Mouse (Mus musculus): Measurements from ENCODE around the gene Spred2. TPM values are rescaled to one million over a fixed set of nuclear protein-coding genes. Genes with fewer than 3 reads are reported as not detected.

The Spred2 gene
- total RNA-seq, 4 experiments from 2014 or later = 79.4 to 96.5 (median 88.6) TPM

GRCm38 (mm10) chr11:19925149-19925975 is 1.2 kb downstream of the Spred2 start:
- peak; percentile 70 for DNase-seq (ENCODE audit: low spot score in 2 of 2)

- peak in 1 of 2 experiments; percentile 57 for DNase-seq (ENCODE audit: low spot score in 2 of 2)
These were observed 2.0 kb downstream of the Spred2 start for GRCm38 (mm10) chr11:19925976-19926842.

- no peak for DNase-seq (ENCODE audit: low spot score in 2 of 2)
These were observed 2.6 kb downstream of the Spred2 start for GRCm38 (mm10) chr11:19926843-19927120.

- DNase-seq (ENCODE audit: low spot score in 2 of 2) = no peak
These were observed 4.5 kb downstream of the Spred2 start for GRCm38 (mm10) chr11:19928633-19929032.

GRCm38 (mm10) chr11:19929087-19929865 is 5.1 kb downstream of the Spred2 start:
- DNase-seq (ENCODE audit: low spot score in 2 of 2) = no peak

DNA sequence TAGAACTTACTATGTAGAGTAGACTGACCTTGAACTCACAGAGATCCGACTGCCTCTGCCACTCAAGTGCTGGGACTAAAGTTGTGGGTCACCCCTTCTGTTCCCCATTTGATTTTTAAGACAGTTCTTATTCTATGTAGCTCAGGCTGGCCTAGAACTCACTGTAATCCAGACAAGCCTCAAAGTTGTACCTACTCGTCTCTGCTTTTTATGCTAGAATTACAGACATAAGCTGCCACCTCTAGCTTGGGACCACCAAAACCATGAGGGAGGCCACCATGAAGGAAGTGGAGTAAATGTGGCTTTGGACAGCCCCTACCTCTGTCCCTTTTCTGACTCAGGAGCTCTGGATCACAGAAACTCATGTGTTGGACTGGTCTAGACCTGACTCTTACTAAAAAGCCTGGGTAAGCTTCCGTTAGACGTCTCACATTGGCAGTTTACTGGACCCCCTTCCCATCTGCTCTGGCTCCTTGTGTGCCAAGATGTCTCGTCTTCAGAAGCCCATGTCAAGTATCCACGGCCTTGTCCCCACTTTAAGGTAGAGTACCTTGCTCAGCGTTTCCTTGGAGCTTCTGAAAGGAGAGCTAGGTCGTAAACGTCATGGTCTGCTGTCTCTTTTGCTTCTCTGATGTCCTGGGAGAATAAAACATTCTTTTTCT is 7.5 kb downstream of the Spred2 start:
- DNase-seq (ENCODE audit: low spot score in 2 of 2) = no peak

- DNase-seq (ENCODE audit: low spot score in 2 of 2) = no peak
These were observed 8.9 kb downstream of the Spred2 start for GRCm38 (mm10) chr11:19932983-19933511.

- DNase-seq (ENCODE audit: low spot score in 2 of 2) = no peak
These were observed 11.6 kb downstream of the Spred2 start for GRCm38 (mm10) chr11:19935524-19936354.

GRCm38 (mm10) chr11:19938456-19939004 is 14.4 kb downstream of the Spred2 start:
- DNase-seq (ENCODE audit: low spot score in 2 of 2) = no peak

GRCm38 (mm10) chr11:19939305-19939730 is 15.1 kb downstream of the Spred2 start:
- peak; percentile 65 to 75 for DNase-seq (ENCODE audit: low spot score in 2 of 2)

GRCm38 (mm10) chr11:19939831-19940230 is 15.7 kb downstream of the Spred2 start:
- DNase-seq (ENCODE audit: low spot score in 2 of 2) = no peak

GRCm38 (mm10) chr11:19941156-19941777 is 17.1 kb downstream of the Spred2 start:
- DNase-seq (ENCODE audit: low spot score in 2 of 2) = no peak

GRCm38 (mm10) chr11:19941978-19942377 is 17.8 kb downstream of the Spred2 start:
- no peak for DNase-seq (ENCODE audit: low spot score in 2 of 2)

GRCm38 (mm10) chr11:19943753-19944152 is 19.6 kb downstream of the Spred2 start:
- DNase-seq (ENCODE audit: low spot score in 2 of 2) = no peak

DNA sequence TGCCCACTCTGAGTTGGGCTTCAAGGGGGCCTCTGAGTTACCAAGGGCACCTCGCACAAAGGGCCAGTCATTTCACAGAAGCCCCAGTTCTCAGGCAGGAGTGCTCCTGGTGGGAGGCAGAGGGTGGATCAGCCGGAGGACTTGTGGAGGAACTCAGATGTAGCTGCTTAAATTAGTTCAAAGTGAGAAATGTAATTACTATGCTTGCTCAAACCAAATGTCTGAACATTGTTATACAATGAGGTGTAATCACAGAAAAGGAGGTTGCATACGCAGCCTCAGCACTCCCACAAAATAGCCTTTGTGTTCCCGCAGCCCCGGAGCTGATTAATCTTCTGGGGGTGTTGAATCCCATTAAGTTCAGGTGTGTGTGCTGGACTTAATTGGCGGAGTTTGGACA is 20.5 kb downstream of the Spred2 start:
- DNase-seq (ENCODE audit: low spot score in 2 of 2) = no peak

- DNase-seq (ENCODE audit: low spot score in 2 of 2) = no peak
These were observed 22.5 kb downstream of the Spred2 start for GRCm38 (mm10) chr11:19946721-19947120.

GRCm38 (mm10) chr11:19947626-19948135 is 23.5 kb downstream of the Spred2 start:
- peak; percentile 74 to 85 for DNase-seq (ENCODE audit: low spot score in 2 of 2)

- no peak for DNase-seq (ENCODE audit: low spot score in 2 of 2)
These were observed 25.6 kb downstream of the Spred2 start for GRCm38 (mm10) chr11:19949725-19950124.

GRCm38 (mm10) chr11:19950169-19950568 is 26.0 kb downstream of the Spred2 start:
- DNase-seq (ENCODE audit: low spot score in 2 of 2) = no peak

All from layer of hippocampus, adult 8-10 months (tissue).